Mouse (Mus musculus): ENCODE measurements around the gene Zfp933.
"Not testable (repeated sequence)": the region's sequence is repeated elsewhere in the genome, so short reads cannot be mapped to it uniquely, and the experiment has no call there.

Gene Zfp933

GRCm38 (mm10) chr4:147862051-147862450 is 13.9 kb upstream of the Zfp933 start:
- in situ Hi-C loops (cut with MboI), result no loop called here

GRCm38 (mm10) chr4:147850776-147851175 is 2.6 kb upstream of the Zfp933 start:
- in situ Hi-C loops (cut with MboI), result no loop called here

- in situ Hi-C loops (cut with MboI), result no loop called here
Measured at GRCm38 (mm10) chr4:147848584-147848991, 422 bp upstream of the Zfp933 start.

- in situ Hi-C loops (cut with MboI), result no loop called here
Measured at GRCm38 (mm10) chr4:147842871-147843270, 5.3 kb downstream of the Zfp933 start.

GRCm38 (mm10) chr4:147839282-147839681 is 8.9 kb downstream of the Zfp933 start:
- in situ Hi-C loops (cut with MboI), result not testable (repeated sequence)

- in situ Hi-C loops (cut with MboI), result no loop called here
Measured at GRCm38 (mm10) chr4:147824389-147824788, 23.8 kb downstream of the Zfp933 start.

- in situ Hi-C loops (cut with MboI), result not testable (repeated sequence)
Measured at GRCm38 (mm10) chr4:147821414-147821813, 26.8 kb downstream of the Zfp933 start.

GRCm38 (mm10) chr4:147819659-147820058 is 28.5 kb downstream of the Zfp933 start:
- in situ Hi-C loops (cut with MboI), result not testable (repeated sequence)

GRCm38 (mm10) chr4:147814592-147815167 is 33.5 kb downstream of the Zfp933 start:
- in situ Hi-C loops (cut with MboI), result no loop called here

GRCm38 (mm10) chr4:147813249-147813765 is 34.9 kb downstream of the Zfp933 start:
- in situ Hi-C loops (cut with MboI), result no loop called here

- in situ Hi-C loops (cut with MboI), result not testable (repeated sequence)
Measured at GRCm38 (mm10) chr4:147809966-147810304, 38.2 kb downstream of the Zfp933 start.

GRCm38 (mm10) chr4:147809292-147809965 is 38.7 kb downstream of the Zfp933 start, which contains the start of gene Zfp984:
Gene Zfp984 (minus strand): TSS chr4:147809788.
- in situ Hi-C loops (cut with MboI), result not testable (repeated sequence)

- in situ Hi-C loops (cut with MboI), result not testable (repeated sequence)
Measured at GRCm38 (mm10) chr4:147808483-147808882, 39.7 kb downstream of the Zfp933 start.

GRCm38 (mm10) chr4:147795308-147795707 is 52.9 kb downstream of the Zfp933 start:
- in situ Hi-C loops (cut with MboI), result not testable (repeated sequence)

GRCm38 (mm10) chr4:147794026-147794665 is 54.0 kb downstream of the Zfp933 start:
- in situ Hi-C loops (cut with MboI), result not testable (repeated sequence)

- in situ Hi-C loops (cut with MboI), result not testable (repeated sequence)
Measured at GRCm38 (mm10) chr4:147793390-147793916, 54.7 kb downstream of the Zfp933 start.

- in situ Hi-C loops (cut with MboI), result not testable (repeated sequence)
Measured at GRCm38 (mm10) chr4:147791729-147792128, 56.4 kb downstream of the Zfp933 start.

Measured in mature B cell (primary cell).